Mouse (Mus musculus): ENCODE results near the gene 1700067P10Rik. TPM values are rescaled to one million over a fixed set of nuclear protein-coding genes. Genes with fewer than 3 reads are reported as not detected.

The 1700067P10Rik gene
- total and polyA plus RNA-seq, 3 experiments = not detected

DNA sequence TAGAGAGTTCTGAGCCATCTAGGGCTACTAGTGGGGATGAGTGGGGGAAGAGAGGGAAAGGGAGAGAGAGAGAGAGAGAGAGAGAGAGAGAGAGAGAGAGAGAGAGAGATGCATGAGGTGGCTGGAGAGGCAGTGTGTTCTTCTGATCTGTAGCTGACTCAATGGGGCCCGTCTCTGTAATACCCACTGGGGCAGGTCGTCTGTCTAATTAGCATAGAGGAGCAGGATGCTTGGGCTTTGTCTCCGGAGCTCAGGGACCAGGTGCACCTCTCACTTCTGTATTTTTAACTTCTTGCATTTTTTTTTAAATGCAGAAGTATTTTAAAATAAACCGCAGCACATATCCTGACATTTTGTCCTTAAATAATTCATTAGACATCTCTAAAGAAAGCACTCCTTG lies 18.2 kb downstream of the 1700067P10Rik start (continued):
- peak; percentile 56; the same call in 1 of the 2 replicates for TF ChIP-seq POLR2A (IDR thresholded peaks at IDR 0.05; ENCODE audit: low read depth, low read length)
- 0 out of 2 replicates have a peak, but pooled peaks have one; percentile 35 for TF ChIP-seq NELFE (IDR thresholded peaks at IDR 0.05; ENCODE audit: low read depth, low read length)
- TF ChIP-seq JUN (IDR thresholded peaks at IDR 0.05; ENCODE audit: insufficient read depth, low read depth, low read length) = no peak; the same call in 1 of the 2 replicates
- peak; percentile 86 for TF ChIP-seq SIN3A (IDR thresholded peaks at IDR 0.05; ENCODE audit: low read length)

DNA sequence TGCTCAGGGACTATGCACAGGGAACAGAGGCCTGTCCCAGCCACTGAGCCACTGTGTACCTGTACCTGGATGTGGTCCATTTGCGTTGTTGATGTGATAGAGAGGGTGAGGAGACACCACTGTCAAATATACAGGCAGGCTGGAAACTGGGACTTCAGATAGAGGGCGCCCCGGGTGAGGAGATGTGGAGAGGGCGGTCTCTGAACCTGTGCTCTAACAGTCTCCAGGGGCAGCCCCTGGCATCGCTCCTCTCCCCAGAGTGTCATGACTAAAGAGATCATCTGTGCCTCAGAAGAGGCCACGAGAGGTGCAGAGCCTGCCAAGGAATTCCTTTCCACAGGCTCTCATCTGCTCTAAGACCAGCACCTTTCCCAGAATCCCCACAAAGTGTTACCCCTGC lies 18.7 kb downstream of the 1700067P10Rik start:
- DNase-seq (ENCODE audit: extremely low read depth) = peak; percentile 94
- H3K27me3 ChIP-seq (replicated peaks) = no peaks in the 10 kb centered on the region
- peaks cover 0 to 3% of the 10 kb centered on the region in 2 experiments for H3K36me3 ChIP-seq (replicated peaks in 1 of 2; ENCODE audit: control insufficient read depth in 1 of 2, insufficient read depth in 1 of 2, low read length in 1 of 2)
- dilution Hi-C loops (cut with MboI; ENCODE audit: extremely low pct_ligation_motif_present, extremely low pct_unique_long_range_greater_than_20kb, low sequenced_read_pairs) (no loop called here), in situ Hi-C loops (cut with MboI; ENCODE audit: low pct_ligation_motif_present, low pct_unique_long_range_greater_than_20kb, low sequenced_read_pairs) (loop anchor here (25.0 kb wide), 1 partner anchor 179 kb away; the partner anchor contains the start of gene Treml2)
- H3K4me3 ChIP-seq (replicated peaks in 1 of 3; ENCODE audit: low read depth in 2 of 3, low read length in 2 of 3, poor library complexity in 1 of 3) = peak overlapping the region in 1 of 3 experiments; percentile 45
- H3K4me1 ChIP-seq (ENCODE audit: control insufficient read depth in 1 of 2, insufficient read depth in 2 of 2) = peaks cover 24 to 50% of the 10 kb centered on the region in 2 experiments
- no peaks in the 10 kb centered on the region for H3K79me2 ChIP-seq (replicated peaks; ENCODE audit: control insufficient read depth, extremely low read depth, insufficient read depth, poor library complexity, severe bottlenecking)
- H3K27ac ChIP-seq (ENCODE audit: insufficient read depth, low read depth) = peak overlapping the region; percentile 99
- peaks cover 8% of the 10 kb centered on the region for H3K9me3 ChIP-seq (replicated peaks; ENCODE audit: low read length)
- peak overlapping the region; percentile 48 for H3K4me2 ChIP-seq (ENCODE audit: insufficient read depth, low read depth, poor library complexity, severe bottlenecking)
- peak overlapping the region; percentile 76 for H3K9ac ChIP-seq (ENCODE audit: insufficient read depth, low read depth)
- TF ChIP-seq JUND (conservative IDR thresholded peaks at IDR 0.05; ENCODE audit: low read depth, low read length) = peak; percentile 31; the same call in 1 of the 2 replicates
- TF ChIP-seq CTCF (conservative IDR thresholded peaks at IDR 0.05 in 1 of 2, IDR thresholded peaks at IDR 0.05 in 1 of 2; ENCODE audit: low read depth in 2 of 2, low read length in 2 of 2) = peak in 1 of 2 experiments; percentile 75; a peak in 2 of 4 replicates
- TF ChIP-seq MAZ (IDR thresholded peaks at IDR 0.05; ENCODE audit: low read depth, low read length) = 0 out of 2 replicates have a peak, but pooled peaks have one; percentile 44
- TF ChIP-seq MAX (IDR thresholded peaks at IDR 0.05; ENCODE audit: low read length) = peak; percentile 34
- no peak for TF ChIP-seq RCOR1 (conservative IDR thresholded peaks at IDR 0.05; ENCODE audit: low read depth, low read length)
- TF ChIP-seq BHLHE40 (IDR thresholded peaks at IDR 0.05; ENCODE audit: low read depth, low read length) = peak; percentile 44; the same call in 1 of the 2 replicates
- no peak; the same call in 1 of the 2 replicates for TF ChIP-seq ZMIZ1 (IDR thresholded peaks at IDR 0.05; ENCODE audit: low read depth, low read length)
- TF ChIP-seq CHD2 (IDR thresholded peaks at IDR 0.05; ENCODE audit: low read length) = no peak
- TF ChIP-seq ETS1 (conservative IDR thresholded peaks at IDR 0.05; ENCODE audit: low read depth, low read length) = peak; percentile 61
- TF ChIP-seq RAD21 (IDR thresholded peaks at IDR 0.05; ENCODE audit: low read depth, low read length) = peak; percentile 69
- no peak for TF ChIP-seq GABPA (IDR thresholded peaks at IDR 0.05; ENCODE audit: insufficient replicate concordance, low read depth, low read length)
- TF ChIP-seq USF1 (IDR thresholded peaks at IDR 0.05; ENCODE audit: low read depth, low read length) = no peak
- no peak for TF ChIP-seq ZNF384 (IDR thresholded peaks at IDR 0.05; ENCODE audit: low read depth, low read length)
- TF ChIP-seq SMC3 (IDR thresholded peaks at IDR 0.05; ENCODE audit: low read depth, low read length) = peak; percentile 58
- TF ChIP-seq UBTF (IDR thresholded peaks at IDR 0.05; ENCODE audit: low read depth, low read length) = no peak
- peak; percentile 72; the same call in 1 of the 2 replicates for TF ChIP-seq IRF4 (IDR thresholded peaks at IDR 0.05; ENCODE audit: low read depth, low read length)
- peak; percentile 61; the same call in 1 of the 2 replicates for TF ChIP-seq EP300 (IDR thresholded peaks at IDR 0.05; ENCODE audit: low read length)
- TF ChIP-seq HCFC1 (IDR thresholded peaks at IDR 0.05; ENCODE audit: low read depth, low read length) = no peak
- peak; percentile 53; the same call in 1 of the 2 replicates for TF ChIP-seq MXI1 (IDR thresholded peaks at IDR 0.05; ENCODE audit: low read depth, low read length)
- TF ChIP-seq CHD1 (IDR thresholded peaks at IDR 0.05; ENCODE audit: low read depth, low read length) = no peak
- no peak for TF ChIP-seq ZKSCAN1 (IDR thresholded peaks at IDR 0.05; ENCODE audit: borderline replicate concordance, low read depth, low read length)
- TF ChIP-seq KAT2A (IDR thresholded peaks at IDR 0.05; ENCODE audit: insufficient replicate concordance, low read length) = no peak
- no peak for TF ChIP-seq JUN (IDR thresholded peaks at IDR 0.05; ENCODE audit: insufficient read depth, low read depth, low read length)
- TF ChIP-seq ZC3H11A (IDR thresholded peaks at IDR 0.05; ENCODE audit: low read depth, low read length) = no peak
- TF ChIP-seq SIN3A (IDR thresholded peaks at IDR 0.05; ENCODE audit: low read length) = no peak
- TF ChIP-seq ELF1 (IDR thresholded peaks at IDR 0.05; ENCODE audit: low read depth, low read length) = no peak
- TF ChIP-seq MYC (IDR thresholded peaks at IDR 0.05; ENCODE audit: low read depth, low read length) = peak; percentile 8; the same call in 1 of the 2 replicates
- peak; percentile 33; the same call in 1 of the 2 replicates for TF ChIP-seq NELFE (IDR thresholded peaks at IDR 0.05; ENCODE audit: low read depth, low read length)
- TF ChIP-seq USF2 (conservative IDR thresholded peaks at IDR 0.05; ENCODE audit: low read depth, low read length) = no peak
- TF ChIP-seq POLR2A (IDR thresholded peaks at IDR 0.05; ENCODE audit: low read depth, low read length) = peak; percentile 46; the same call in 1 of the 2 replicates
- TF ChIP-seq TCF12 (IDR thresholded peaks at IDR 0.05; ENCODE audit: low read depth, low read length) = peak; percentile 47
- no peak for TF ChIP-seq POLR2AphosphoS2 (IDR thresholded peaks at IDR 0.05; ENCODE audit: low read depth, low read length)
- TF ChIP-seq MEF2A (IDR thresholded peaks at IDR 0.05; ENCODE audit: borderline replicate concordance, low read depth, low read length) = peak; percentile 51; the same call in 1 of the 2 replicates
- no peak for TF ChIP-seq NRF1 (IDR thresholded peaks at IDR 0.05; ENCODE audit: low read depth, low read length)
- no peak for TF ChIP-seq TBP (conservative IDR thresholded peaks at IDR 0.05; ENCODE audit: low read depth, low read length)
- no peak for TF ChIP-seq MAFK (IDR thresholded peaks at IDR 0.05; ENCODE audit: insufficient replicate concordance, low read length)
